Mouse (Mus musculus) liver, adult 2 months (tissue): Measurements from ENCODE around the gene Nfxl1. TPM values are rescaled to one million over a fixed set of nuclear protein-coding genes. Genes with fewer than 3 reads are reported as not detected.

Source experiments
- DNase-seq: peaks from one replicate; pipeline ENCODE4 v3.0.0-alpha.2; 2011; ENCODE audit warnings: low read depth, low spot score; ENCODE audit errors: extremely low read depth
- H3K27ac ChIP-seq: fragments of 200-500 bp; replicated peaks from 2 replicates; pipeline ENCODE4 v1.5.1; 2012; ENCODE audit warnings: low read depth, mild to moderate bottlenecking, control low read depth, inconsistent platforms, low read length; ENCODE audit not compliant: insufficient read depth
- H3K27me3 ChIP-seq: fragments of 200-500 bp; 2 replicates; pipeline ENCODE4 v1.6.1; 2012; ENCODE audit warnings: mild to moderate bottlenecking, moderate library complexity, low read length, inconsistent platforms; ENCODE audit not compliant: control insufficient read depth, insufficient read depth
- H3K36me3 ChIP-seq: fragments of 200-500 bp; 2 replicates; pipeline ENCODE4 v1.6.1; 2012; ENCODE audit warnings: low read length, inconsistent platforms; ENCODE audit not compliant: control insufficient read depth, insufficient read depth
- H3K4me1 ChIP-seq: fragments of 200-500 bp; 2 replicates; pipeline ENCODE4 v1.6.1; 2011; ENCODE audit warnings: low read length; ENCODE audit not compliant: control insufficient read depth, insufficient read depth
- H3K4me3 ChIP-seq: fragments of 200-500 bp; 2 replicates; pipeline ENCODE4 v1.5.1; 2011; ENCODE audit warnings: low read depth, mild to moderate bottlenecking, control low read depth, low read length, moderate library complexity; ENCODE audit not compliant: insufficient read depth
- H3K79me2 ChIP-seq: fragments of 200-500 bp; 2 replicates; pipeline ENCODE4 v1.6.1; 2012; ENCODE audit warnings: inconsistent platforms, mild to moderate bottlenecking, low read length, moderate library complexity; ENCODE audit not compliant: control insufficient read depth, insufficient read depth
- H3K9ac ChIP-seq: fragments of 200-500 bp; 2 replicates; pipeline ENCODE4 v1.6.1; 2012; ENCODE audit warnings: low read depth, mild to moderate bottlenecking, control low read depth, inconsistent platforms, low read length
- CTCF ChIP-seq: fragments of 200-500 bp; IDR thresholded peaks from 2 replicates; pipeline ENCODE4 v1.5.1; 2011; ENCODE audit warnings: low read depth, low read length, control low read depth
- POLR2A ChIP-seq: fragments of 200-500 bp; IDR thresholded peaks from 2 replicates; pipeline ENCODE4 v1.6.1; 2011; ENCODE audit warnings: low read length, control low read depth; ENCODE audit not compliant: insufficient read depth; ENCODE audit errors: extremely low read depth
- WGBS: fragments of 180-500 bp; shearing (Covaris S2); methylation state at CpG from one replicate; pipeline ENCODE4 v1.1.7; 2018; 5-methylcytosine and 5-hydroxymethylcytosine counted together
- polyA plus RNA-seq: library from polyadenylated mRNA; depleted of rRNA; stranded (reverse); fragments of >200 nt; gene quantifications from 2 replicates; pipeline ENCODE4 v1.2.3, GENCODE M21; 2012
- total RNA-seq: library from RNA; depleted of rRNA; stranded (reverse); fragments of >200 nt; gene quantifications from 2 replicates; pipeline ENCODE4 v1.2.3, GENCODE M21; 2014

Gene Nfxl1
- total and polyA plus RNA-seq, 2 experiments = 6.0 to 9.7 TPM

- TF ChIP-seq POLR2A = no peak
- no peak for TF ChIP-seq CTCF
- no peaks in the 10 kb centered on the region for H3K27me3 ChIP-seq
- H3K9ac ChIP-seq = no peak overlapping the region
- no peaks in the 10 kb centered on the region for H3K36me3 ChIP-seq
- no peak for DNase-seq
- WGBS = 73% methylated on average over 3 of the region's 3 CpGs
- H3K79me2 ChIP-seq = no peaks in the 10 kb centered on the region
- H3K27ac ChIP-seq = no peak overlapping the region
- H3K4me1 ChIP-seq = peaks cover 11% of the 10 kb centered on the region
- no peak overlapping the region for H3K4me3 ChIP-seq
These were observed 57.7 kb downstream of the Nfxl1 start for GRCm38 (mm10) chr5:72501763-72502162.

DNA sequence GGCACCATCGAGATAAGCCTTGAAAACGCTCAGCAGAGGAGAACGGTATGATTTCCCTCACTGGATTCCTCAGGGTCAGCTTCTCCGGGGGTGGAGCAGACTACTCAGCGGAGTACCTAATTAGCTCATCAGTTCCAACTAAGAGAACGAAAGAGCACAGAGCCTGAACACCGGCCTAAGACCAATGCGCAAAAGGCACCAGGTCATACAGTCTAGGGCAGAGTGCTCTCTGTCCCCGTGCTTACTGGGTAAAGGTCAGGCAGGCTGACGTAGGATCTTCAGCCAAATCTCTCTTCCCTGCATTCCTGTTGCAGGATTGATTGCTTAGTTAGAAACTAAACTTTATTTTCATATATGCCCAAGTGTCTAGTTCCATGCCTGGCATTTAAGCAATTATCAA is 61.2 kb downstream of the Nfxl1 start:
- Histone ChIP-seq H3K27me3 (no peaks in the 10 kb centered on the region), H3K27ac (peak overlapping the region; percentile 22), H3K4me3 (no peak overlapping the region), H3K9ac (no peak overlapping the region), H3K4me1 (peaks cover 5% of the 10 kb centered on the region), H3K79me2 (no peaks in the 10 kb centered on the region), H3K36me3 (no peaks in the 10 kb centered on the region)
- WGBS = 23% methylated on average over 10 of the region's 10 CpGs
- TF ChIP-seq CTCF (no peak), POLR2A (no peak)
- peak; percentile 95 for DNase-seq

DNA sequence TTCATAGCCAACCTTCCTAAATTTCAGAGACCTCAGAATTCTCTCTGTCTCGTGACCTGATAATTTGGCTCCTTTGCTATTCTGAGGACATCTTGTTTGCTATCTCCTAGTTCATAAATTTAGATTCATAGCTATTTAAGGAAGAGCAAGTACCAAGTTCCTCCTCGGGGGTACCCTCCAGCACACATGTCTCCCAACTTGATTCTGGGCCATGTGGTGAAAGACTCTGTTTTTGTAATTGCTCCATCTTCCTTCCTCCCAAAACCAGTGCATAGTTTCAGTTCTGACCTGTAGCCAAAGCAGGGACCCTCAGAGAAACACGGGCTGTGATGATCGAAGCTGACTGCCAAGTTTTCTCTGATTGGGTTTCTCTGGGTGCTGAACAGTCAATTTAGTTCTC is 62.7 kb downstream of the Nfxl1 start:
- no peak overlapping the region for H3K27ac ChIP-seq
- H3K36me3 ChIP-seq = no peaks in the 10 kb centered on the region
- DNase-seq = no peak
- 82% methylated on average over 4 of the region's 4 CpGs for WGBS
- no peaks in the 10 kb centered on the region for H3K27me3 ChIP-seq
- H3K4me1 ChIP-seq = peaks cover 5% of the 10 kb centered on the region
- no peak for TF ChIP-seq CTCF
- no peak for TF ChIP-seq POLR2A
- no peaks in the 10 kb centered on the region for H3K79me2 ChIP-seq
- no peak overlapping the region for H3K4me3 ChIP-seq
- no peak overlapping the region for H3K9ac ChIP-seq

GRCm38 (mm10) chr5:72493906-72494305 is 65.6 kb downstream of the Nfxl1 start:
- Histone ChIP-seq H3K4me1 (peaks cover 4% of the 10 kb centered on the region), H3K27ac (no peak overlapping the region), H3K36me3 (no peaks in the 10 kb centered on the region), H3K9ac (no peak overlapping the region), H3K79me2 (no peaks in the 10 kb centered on the region), H3K27me3 (no peaks in the 10 kb centered on the region), H3K4me3 (no peak overlapping the region)
- TF ChIP-seq CTCF (no peak), POLR2A (no peak)
- DNase-seq = no peak
- 78% methylated on average over 7 of the region's 7 CpGs for WGBS

DNA sequence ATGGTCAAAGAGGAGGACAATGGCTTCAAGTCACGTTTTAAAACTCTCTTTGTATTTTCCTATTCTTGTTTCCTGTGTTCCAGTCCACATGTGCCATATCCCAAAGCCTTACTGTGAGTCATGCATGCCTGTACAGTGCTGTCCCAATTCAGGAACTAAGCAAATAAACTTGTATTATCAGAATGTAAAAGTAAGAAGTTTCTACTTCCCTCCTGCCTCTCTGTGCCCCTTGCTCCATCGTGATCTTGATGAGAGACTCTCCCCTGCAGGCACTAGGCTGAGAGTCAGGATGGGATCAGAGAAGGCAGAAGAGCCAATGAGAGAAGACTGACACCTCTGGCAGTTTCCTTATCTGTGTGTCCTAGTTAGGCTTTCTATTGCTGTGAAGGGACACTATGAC is 68.3 kb downstream of the Nfxl1 start:
- Histone ChIP-seq H3K27ac (no peak overlapping the region), H3K4me3 (no peak overlapping the region), H3K79me2 (no peaks in the 10 kb centered on the region), H3K36me3 (no peaks in the 10 kb centered on the region), H3K27me3 (no peaks in the 10 kb centered on the region), H3K9ac (no peak overlapping the region), H3K4me1 (no peaks in the 10 kb centered on the region)
- TF ChIP-seq POLR2A (no peak), CTCF (no peak)
- no peak for DNase-seq
- WGBS = 48% methylated on average over 2 of the region's 2 CpGs

GRCm38 (mm10) chr5:72480456-72480855 is 79.0 kb downstream of the Nfxl1 start:
- WGBS = 71% methylated on average over 7 of the region's 7 CpGs
- Histone ChIP-seq H3K27ac (no peak overlapping the region), H3K9ac (no peak overlapping the region), H3K79me2 (no peaks in the 10 kb centered on the region), H3K27me3 (no peaks in the 10 kb centered on the region), H3K4me1 (no peaks in the 10 kb centered on the region), H3K36me3 (no peaks in the 10 kb centered on the region), H3K4me3 (no peak overlapping the region)
- no peak for DNase-seq
- TF ChIP-seq CTCF = no peak
- no peak for TF ChIP-seq POLR2A
